In genomic region chr3:53039746-53040145, GRCm38 (mm10) we compare ENCODE assay signal across 21 mouse cellular contexts. TPM values are rescaled to one million over a fixed set of nuclear protein-coding genes. Genes with fewer than 3 reads are reported as not detected.
DNase-seq lines count a peak whose midpoint lies in the region; ATAC-seq lines count a peak whose summit lies in the region.
"Had no signal": no experiment of that assay in that cellular context is flagged by ENCODE, and none has a peak within 500 bp of the region (broad histone marks: within the 10 kb centered on the region; RNA-seq: fewer than 3 reads in every experiment).

No protein-coding gene starts in this region.

- H3K4me2 ChIP-seq in heart, embryonic 15.5 days, result no peak overlapping the region
- H3K4me2 ChIP-seq: embryonic facial prominence, embryonic 13.5 days had no signal

- DNase-seq in heart, embryonic 10.5 days (ENCODE audit: low spot score), result no peak
- DNase-seq in heart, postnatal 25 days (ENCODE audit: low spot score), result no peak
- no peak for DNase-seq in heart, adult 11 months
- peak; percentile 16 to 34 for DNase-seq in right cerebral cortex, adult 2 months (ENCODE audit: low spot score in 2 of 2)
- DNase-seq in right cerebral cortex, postnatal 14 days, result no peak
- DNase-seq in left cerebral cortex, postnatal 4 days, result no peak
- DNase-seq: adrenal gland, adult 2 months; adrenal gland, postnatal 25 days; cerebellum, adult 11 months; cerebellum, adult 8-10 months; cerebellum, postnatal 25 days; gastrocnemius, postnatal 10 days; kidney, adult 18-20 months had no signal

- no peak overlapping the region for H3K4me3 ChIP-seq in heart, embryonic 10.5 days
- H3K4me3 ChIP-seq in heart, embryonic 15.5 days, result no peak overlapping the region
- H3K4me3 ChIP-seq: embryonic facial prominence, embryonic 13.5 days; erythroblast, embryonic 14.5 days; intestine, embryonic 15.5 days had no signal

- H3K27ac ChIP-seq in heart, embryonic 10.5 days, result peak overlapping the region; percentile 13; the same call in 1 of the 2 replicates
- peak overlapping the region; percentile 92; the same call in 1 of the 2 replicates for H3K27ac ChIP-seq in heart, embryonic 15.5 days
- H3K27ac ChIP-seq: embryonic facial prominence, embryonic 13.5 days; forebrain, embryonic 10.5 days; hindbrain, embryonic 10.5 days; intestine, embryonic 15.5 days had no signal

- no peak overlapping the region for H3K9ac ChIP-seq in heart, embryonic 15.5 days
- H3K9ac ChIP-seq: embryonic facial prominence, embryonic 13.5 days; hindbrain, embryonic 14.5 days; intestine, embryonic 15.5 days had no signal

- intact Hi-C loops in heart, postnatal 25 days (cut with DNase I), result loop anchor here (5.0 kb wide), 3 partner anchors 123 to 208 kb away; no protein-coding TSS in a partner anchor
- intact Hi-C loops in left cerebral cortex, postnatal 4 days (cut with DNase I), result loop anchor here (10.0 kb wide), 2 partner anchors 185 to 285 kb away; no protein-coding TSS in a partner anchor

- 76% methylated on average over 8 of the region's 8 CpGs for WGBS in heart, embryonic 10.5 days
- WGBS in heart, embryonic 15.5 days, result 67% methylated on average over 8 of the region's 8 CpGs

- no peaks in the 10 kb centered on the region for H3K9me3 ChIP-seq in heart, embryonic 10.5 days
- no peaks in the 10 kb centered on the region for H3K9me3 ChIP-seq in heart, embryonic 15.5 days (replicated peaks)
- H3K9me3 ChIP-seq: embryonic facial prominence, embryonic 13.5 days; forebrain, embryonic 10.5 days; hindbrain, embryonic 10.5 days; intestine, embryonic 15.5 days had no signal

- no peak for ATAC-seq in heart, embryonic 15.5 days (replicated peaks; ENCODE audit: insufficient number of reproducible peaks, insufficient read depth, low FRiP score, low read depth)
- ATAC-seq: forebrain, embryonic 14.5 days; intestine, embryonic 15.5 days had no signal

- no peaks in the 10 kb centered on the region for H3K27me3 ChIP-seq in heart, embryonic 10.5 days (ENCODE audit: insufficient read depth, poor library complexity, severe bottlenecking)
- H3K27me3 ChIP-seq in heart, embryonic 15.5 days, result no peaks in the 10 kb centered on the region

- H3K4me1 ChIP-seq in heart, embryonic 10.5 days, result peaks cover 30% of the 10 kb centered on the region
- peaks cover 29% of the 10 kb centered on the region for H3K4me1 ChIP-seq in heart, embryonic 15.5 days (replicated peaks)

- peaks cover 5% of the 10 kb centered on the region; the same call in 1 of the 2 replicates for H3K36me3 ChIP-seq in heart, embryonic 10.5 days
- no peaks in the 10 kb centered on the region for H3K36me3 ChIP-seq in heart, embryonic 15.5 days
- H3K36me3 ChIP-seq: embryonic facial prominence, embryonic 13.5 days; hindbrain, embryonic 10.5 days; intestine, embryonic 15.5 days had no signal

RNA-seq across cellular contexts. Expression of gene Lhfp, which starts 1.6 kb away (rescaled TPM):
- 50.8 and 65.4 TPM in 2 replicates for polyA plus RNA-seq in heart, embryonic 10.5 days (2016; fragmentation: Nextera tagmentation; extraction: Ambion mirVana)
- 10 to 100 TPM; 53.2 to 55.7 TPM for total RNA-seq in heart, postnatal 25 days (2021)
- 92.7 and 107 TPM in 2 replicates for polyA plus RNA-seq in heart, embryonic 15.5 days (2015; fragmentation: Nextera tagmentation; extraction: Ambion mirVana)
- 10 to 100 TPM; 50.3 to 56.9 TPM for total RNA-seq in left cerebral cortex, postnatal 4 days (2021)
- polyA plus RNA-seq: erythroblast, embryonic 14.5 days had no signal

RNA-seq across cellular contexts. Expression of gene Cog6, which starts 22.7 kb away (rescaled TPM):
- polyA plus RNA-seq in heart, embryonic 10.5 days (2016; fragmentation: Nextera tagmentation; extraction: Ambion mirVana), result 45.0 and 57.7 TPM in 2 replicates
- 10 to 100 TPM; 54.5 to 56.3 TPM for total RNA-seq in heart, postnatal 25 days (2021)
- 51.6 and 52.6 TPM in 2 replicates for polyA plus RNA-seq in heart, embryonic 15.5 days (2015; fragmentation: Nextera tagmentation; extraction: Ambion mirVana)
- total RNA-seq in left cerebral cortex, postnatal 4 days (2021), result 10 to 100 TPM; 35.9 to 37.7 TPM

Comparison
In these comparisons a context has a peak if more than half of its experiments do, and no peak if none do; other contexts are left out.
1. DNase-seq: peak in right cerebral cortex, adult 2 months (2 of 2); none in heart, embryonic 10.5 days (single experiment), heart, postnatal 25 days (single experiment), heart, adult 11 months (single experiment), right cerebral cortex, postnatal 14 days (single experiment) and left cerebral cortex, postnatal 4 days (single experiment).